ENCODE assay signal across 8 mouse cellular contexts in genomic region chr13:62627071-62627470, GRCm38 (mm10). TPM values are rescaled to one million over a fixed set of nuclear protein-coding genes. Genes with fewer than 3 reads are reported as not detected.
DNase-seq lines count a peak whose midpoint lies in the region; ATAC-seq and TF ChIP-seq lines count a peak whose summit lies in the region.
"Not testable (repeated sequence)": the region's sequence is repeated elsewhere in the genome, so short reads cannot be mapped to it uniquely, and the experiment has no call there.

No protein-coding gene starts in this region.

- WGBS in limb, embryonic 11.5 days = 49% methylated on average over 1 of the region's 1 CpGs
- WGBS in midbrain, embryonic 11.5 days = 50% methylated on average over 1 of the region's 1 CpGs
- 50% methylated on average over 1 of the region's 1 CpGs for WGBS in spleen, adult 2 months

- not testable (repeated sequence) for H3K4me3 ChIP-seq in gastrocnemius, adult 2 months; limb, embryonic 11.5 days (ENCODE audit: low read depth, low read length); midbrain, embryonic 11.5 days (ENCODE audit: low read depth, low read length); spleen, adult 2 months (ENCODE audit: extremely low read depth, insufficient read depth, insufficient read length)

- DNase-seq in 416B (ENCODE audit: low read depth) (peak; percentile 74), R1 (ENCODE audit: low read depth, low spot score) (peak; percentile 59)
- peak; percentile 54 to 66 for DNase-seq in cerebellum, postnatal 10 days
- not testable (repeated sequence) for DNase-seq in gastrocnemius, adult 2 months
- peak; percentile 3 for DNase-seq in kidney, adult 18-20 months
- peak; percentile 65 for DNase-seq in limb, embryonic 11.5 days (ENCODE audit: low spot score)
- peak; percentile 83 for DNase-seq in midbrain, embryonic 11.5 days (ENCODE audit: low spot score, missing footprints)
- peak in 1 of 2 experiments; percentile 19 for DNase-seq in spleen, adult 2 months (ENCODE audit: low read depth in 1 of 2, low spot score in 2 of 2)

- not testable (repeated sequence) for H3K27me3 ChIP-seq in limb, embryonic 11.5 days (ENCODE audit: control insufficient read depth, insufficient read depth, low read length); midbrain, embryonic 11.5 days (ENCODE audit: control insufficient read depth, insufficient read depth, low read length); spleen, adult 2 months (ENCODE audit: control insufficient read depth, insufficient read depth, low read length)

- not testable (repeated sequence) for H3K36me3 ChIP-seq in limb, embryonic 11.5 days (ENCODE audit: control insufficient read depth, insufficient read depth, low read length); midbrain, embryonic 11.5 days (ENCODE audit: control insufficient read depth, insufficient read depth, low read length); spleen, adult 2 months (ENCODE audit: control insufficient read depth, insufficient read depth, low read length)

- TF ChIP-seq POLR2A in spleen, adult 2 months (IDR thresholded peaks at IDR 0.05; ENCODE audit: low read depth, low read length) = not testable (repeated sequence)

- H3K9me3 ChIP-seq in limb, embryonic 11.5 days (ENCODE audit: control insufficient read depth, low read length); midbrain, embryonic 11.5 days (ENCODE audit: control insufficient read depth, low read length): not testable (repeated sequence)

- H3K4me2 ChIP-seq in limb, embryonic 11.5 days (ENCODE audit: low read depth, severe bottlenecking); midbrain, embryonic 11.5 days: not testable (repeated sequence)

- not testable (repeated sequence) for H3K4me1 ChIP-seq in limb, embryonic 11.5 days (ENCODE audit: control insufficient read depth, insufficient read depth, low read length); midbrain, embryonic 11.5 days (ENCODE audit: control insufficient read depth, insufficient read depth, low read length); spleen, adult 2 months (ENCODE audit: control insufficient read depth, insufficient read depth, insufficient read length)

- intact Hi-C loops in gastrocnemius, adult 2 months (cut with DNase I) = loop anchor here (2.0 kb wide), 1 partner anchor 228 kb away; no protein-coding TSS in a partner anchor

- not testable (repeated sequence) for H3K9ac ChIP-seq in limb, embryonic 11.5 days (ENCODE audit: low read length); midbrain, embryonic 11.5 days (ENCODE audit: low read length)

- ATAC-seq in limb, embryonic 11.5 days (ENCODE audit: insufficient number of reproducible peaks, low FRiP score, low TSS enrichment, low read depth); midbrain, embryonic 11.5 days (ENCODE audit: low FRiP score): not testable (repeated sequence)

- TF ChIP-seq CTCF in gastrocnemius, adult 2 months (IDR thresholded peaks at IDR 0.05) = peak; percentile 65
- TF ChIP-seq CTCF in spleen, adult 2 months (IDR thresholded peaks at IDR 0.05; ENCODE audit: extremely low read depth, insufficient read depth, insufficient read length, insufficient replicate concordance) = 0 out of 2 replicates have a peak, but pooled peaks have one; percentile 6

- H3K27ac ChIP-seq in gastrocnemius, adult 2 months; limb, embryonic 11.5 days (replicated peaks; ENCODE audit: low read depth, low read length); midbrain, embryonic 11.5 days (ENCODE audit: low read depth, low read length); spleen, adult 2 months (ENCODE audit: insufficient read depth, low read length): not testable (repeated sequence)

RNA-seq across cellular contexts. Expression of gene 6720489N17Rik, which starts 3.1 kb away (rescaled TPM):
- under 1 TPM; 0.61 to 0.82 TPM for total RNA-seq in gastrocnemius, adult 2 months (2021)
- 19.0 and 21.7 TPM in 2 replicates for polyA plus RNA-seq in limb, embryonic 11.5 days (2014; fragmentation: Nextera tagmentation; extraction: Ambion mirVana)
- 16.4 and 17.3 TPM in 2 replicates for polyA plus RNA-seq in midbrain, embryonic 11.5 days (2014; fragmentation: Nextera tagmentation; extraction: Ambion mirVana)
- polyA plus RNA-seq in spleen, adult 2 months (2012; rRNA removed) = 0.15 and 0.26 TPM in 2 replicates

RNA-seq across cellular contexts. Expression of gene Zfp934, which starts 56.1 kb away (rescaled TPM):
- total RNA-seq in gastrocnemius, adult 2 months (2021) = 1 to 10 TPM; 2.3 to 3.0 TPM
- 29.1 and 30.2 TPM in 2 replicates for polyA plus RNA-seq in limb, embryonic 11.5 days (2014; fragmentation: Nextera tagmentation; extraction: Ambion mirVana)
- polyA plus RNA-seq in midbrain, embryonic 11.5 days (2014; fragmentation: Nextera tagmentation; extraction: Ambion mirVana) = 25.5 and 26.1 TPM in 2 replicates
- polyA plus RNA-seq in spleen, adult 2 months (2012; rRNA removed) = 0.77 and 1.0 TPM in 2 replicates

Comparison
In these comparisons a context has a peak if more than half of its experiments do, and no peak if none do; other contexts are left out.
1. RNA of gene 6720489N17Rik, which starts 3.1 kb away (polyA plus RNA-seq): 19.0 to 21.7 TPM in limb, embryonic 11.5 days and 16.4 to 17.3 TPM in midbrain, embryonic 11.5 days; 0.15 to 0.26 TPM in spleen, adult 2 months; every median in the first group is over 10 times any median in the second.
2. RNA of gene Zfp934, which starts 56.1 kb away (polyA plus RNA-seq): 29.1 to 30.2 TPM in limb, embryonic 11.5 days and 25.5 to 26.1 TPM in midbrain, embryonic 11.5 days; 0.77 to 1.0 TPM in spleen, adult 2 months; every median in the first group is over 10 times any median in the second.